Mouse (Mus musculus) B cell, adult (primary cell): ENCODE data around the gene Tm7sf2. TPM values are rescaled to one million over a fixed set of nuclear protein-coding genes. Genes with fewer than 3 reads are reported as not detected.

Experiments
- total RNA-seq: library from RNA; stranded (reverse); gene quantifications from 4 replicates; pipeline ENCODE4 v1.2.4, GENCODE M21; 2023; ENCODE audit not compliant: inconsistent age

The Tm7sf2 gene
- 9.3 to 20.4 TPM (median 16.4 TPM) in 4 replicates for total RNA-seq

GRCm38 (mm10) chr19:6067724-6068415, at the start of gene Tm7sf2:
Gene Tm7sf2, minus strand, starts transcription at chr19:6068373.

GRCm38 (mm10) chr19:6105586-6105985, 37.4 kb upstream of the Tm7sf2 start, which contains the start of gene Naaladl1:
Gene Naaladl1, plus strand, starts transcription at chr19:6105782.

GRCm38 (mm10) chr19:6094119-6094518, 25.9 kb upstream of the Tm7sf2 start, which contains the start of gene AC131692.1:
Gene AC131692.1, plus strand, starts transcription at chr19:6094419.

GRCm38 (mm10) chr19:6084478-6085248, 16.5 kb upstream of the Tm7sf2 start, which contains the start of the genes Zfpl1 and Cdca5:
Gene Zfpl1, minus strand, starts transcription at chr19:6084956.
Gene Cdca5, plus strand, starts transcription at chr19:6084983.

GRCm38 (mm10) chr19:6082156-6082555, 14.0 kb upstream of the Tm7sf2 start, which contains the start of gene Gm28374:
Gene Gm28374, minus strand, starts transcription at chr19:6082256.

GRCm38 (mm10) chr19:6079983-6080480, 11.9 kb upstream of the Tm7sf2 start, which contains the start of gene Tmem262:
Gene Tmem262, plus strand, starts transcription at chr19:6080033.

GRCm38 (mm10) chr19:6076564-6077393, 8.6 kb upstream of the Tm7sf2 start, which contains the start of gene Vps51:
Gene Vps51, minus strand, starts transcription at chr19:6077231.

GRCm38 (mm10) chr19:6061021-6061533, 7.1 kb downstream of the Tm7sf2 start, which contains the start of gene Znhit2:
Gene Znhit2, plus strand, starts transcription at chr19:6061192.

GRCm38 (mm10) chr19:6057313-6058096, 10.7 kb downstream of the Tm7sf2 start, which contains the start of the genes Mrpl49 and Fau:
Gene Mrpl49, minus strand, starts transcription at chr19:6057785.
Gene Fau, plus strand, starts transcription at chr19:6057844.

GRCm38 (mm10) chr19:6046294-6047153, 21.6 kb downstream of the Tm7sf2 start, which contains the start of gene Syvn1:
Gene Syvn1, plus strand, starts transcription at chr19:6046576.

GRCm38 (mm10) chr19:6015511-6016315, 52.5 kb downstream of the Tm7sf2 start, which contains the start of gene Capn1:
Gene Capn1, minus strand, starts transcription at chr19:6015897.

Other genes with a start within 250 kb of the Tm7sf2 start
- gene Frmd8, start 193.1 kb downstream of the Tm7sf2 start, total RNA-seq: 29.4 to 40.1 TPM (median 35.7 TPM) in 4 replicates
- 21.3 to 29.7 TPM (median 22.3 TPM) in 4 replicates for gene Slc25a45, start 190.6 kb downstream of the Tm7sf2 start, total RNA-seq
- 1.9 to 2.7 TPM (median 2.6 TPM) in 4 replicates for gene Tigd3, start 174.2 kb downstream of the Tm7sf2 start, total RNA-seq
- 161 to 182 TPM (median 167 TPM) in 4 replicates for gene Dpf2, start 155.4 kb downstream of the Tm7sf2 start, total RNA-seq
- 0.29 to 0.69 TPM (median 0.35 TPM) in 3 of 4 replicates, not detected in the other for gene Cdc42ep2, start 143.6 kb downstream of the Tm7sf2 start, total RNA-seq
- gene Pola2, start 104.2 kb downstream of the Tm7sf2 start, total RNA-seq: 73.1 to 80.6 TPM (median 74.2 TPM) in 4 replicates
- gene Slc22a20, start 82.2 kb downstream of the Tm7sf2 start, total RNA-seq: not detected in 4 replicates
- 82.1 to 108 TPM (median 91.6 TPM) in 4 replicates for gene Capn1, start 52.5 kb downstream of the Tm7sf2 start, total RNA-seq
- 176 to 196 TPM (median 188 TPM) in 4 replicates for gene Syvn1, start 21.8 kb downstream of the Tm7sf2 start, total RNA-seq
- gene Mrpl49, start 10.6 kb downstream of the Tm7sf2 start, total RNA-seq: 14.5 to 19.1 TPM (median 18.6 TPM) in 4 replicates
- gene Fau, start 10.5 kb downstream of the Tm7sf2 start, total RNA-seq: 3,370 to 3,487 TPM (median 3,432 TPM) in 4 replicates
- gene Znhit2, start 7.2 kb downstream of the Tm7sf2 start, total RNA-seq: 11.7 to 16.6 TPM (median 12.9 TPM) in 4 replicates
- 88.4 to 98.7 TPM (median 94.0 TPM) in 4 replicates for gene Vps51, start 8.9 kb upstream of the Tm7sf2 start, total RNA-seq
- not detected in 4 replicates for gene Tmem262, start 11.7 kb upstream of the Tm7sf2 start, total RNA-seq
- gene Gm28374, start 13.9 kb upstream of the Tm7sf2 start, total RNA-seq: 1.0 to 1.4 TPM in 2 of 4 replicates, not detected in the others
- 52.4 to 58.0 TPM (median 54.3 TPM) in 4 replicates for gene Zfpl1, start 16.6 kb upstream of the Tm7sf2 start, total RNA-seq
- gene Cdca5, start 16.6 kb upstream of the Tm7sf2 start, total RNA-seq: 1.4 to 3.9 TPM (median 2.2 TPM) in 4 replicates
- gene AC131692.1, start 26.0 kb upstream of the Tm7sf2 start, total RNA-seq: not detected in 4 replicates
- gene Naaladl1, start 37.4 kb upstream of the Tm7sf2 start, total RNA-seq: not detected in 4 replicates
- gene Sac3d1, start 50.3 kb upstream of the Tm7sf2 start, total RNA-seq: 8.1 to 10.4 TPM (median 8.8 TPM) in 4 replicates
- gene Snx15, start 59.9 kb upstream of the Tm7sf2 start, total RNA-seq: 28.8 to 34.9 TPM (median 32.1 TPM) in 4 replicates
- gene Batf2, start 72.6 kb upstream of the Tm7sf2 start, total RNA-seq: not detected in 4 replicates
- 28.2 to 35.1 TPM (median 33.3 TPM) in 4 replicates for gene Arl2, start 73.2 kb upstream of the Tm7sf2 start, total RNA-seq
- not detected in 4 replicates for gene Majin, start 116.0 kb upstream of the Tm7sf2 start, total RNA-seq
- gene Gpha2, start 158.0 kb upstream of the Tm7sf2 start, total RNA-seq: not detected in 4 replicates
- gene Ppp2r5b, start 167.5 kb upstream of the Tm7sf2 start, total RNA-seq: 23.9 to 27.8 TPM (median 25.9 TPM) in 4 replicates
- 163 to 191 TPM (median 175 TPM) in 4 replicates for gene Atg2a, start 173.3 kb upstream of the Tm7sf2 start, total RNA-seq
- 247 to 254 TPM (median 253 TPM) in 4 replicates for gene Ehd1, start 208.4 kb upstream of the Tm7sf2 start, total RNA-seq
- gene Cdc42bpg, start 238.1 kb upstream of the Tm7sf2 start, total RNA-seq: 13.9 to 18.0 TPM (median 15.4 TPM) in 4 replicates